Mouse (Mus musculus): Measurements from ENCODE around the gene C1qc.

The C1qc gene

GRCm38 (mm10) chr4:136892811-136893210, at the start of gene C1qc:
C1qc (minus strand) TSS chr4:136893065.
- DNase-seq = no peak

DNA sequence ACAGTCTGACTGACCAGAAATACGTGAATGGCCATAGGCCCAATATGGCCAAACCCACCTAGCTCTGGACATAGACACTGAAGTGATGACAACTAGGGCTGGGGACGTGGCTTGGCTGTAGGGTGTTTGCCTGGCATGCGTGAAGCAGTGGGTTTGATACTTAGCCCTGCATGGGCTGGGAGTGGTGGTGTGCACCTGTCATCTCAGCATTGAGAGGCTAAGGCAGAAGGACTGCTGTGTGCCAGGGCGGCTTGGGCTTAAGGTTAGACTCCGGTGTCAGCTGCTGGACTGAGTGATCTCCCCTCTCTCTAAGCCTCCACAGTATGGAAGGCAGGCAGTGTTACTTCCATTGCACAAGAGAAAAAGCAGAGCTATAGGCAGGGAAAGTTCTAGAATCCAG, 45.1 kb upstream of the C1qc start:
- DNase-seq = no peak

DNA sequence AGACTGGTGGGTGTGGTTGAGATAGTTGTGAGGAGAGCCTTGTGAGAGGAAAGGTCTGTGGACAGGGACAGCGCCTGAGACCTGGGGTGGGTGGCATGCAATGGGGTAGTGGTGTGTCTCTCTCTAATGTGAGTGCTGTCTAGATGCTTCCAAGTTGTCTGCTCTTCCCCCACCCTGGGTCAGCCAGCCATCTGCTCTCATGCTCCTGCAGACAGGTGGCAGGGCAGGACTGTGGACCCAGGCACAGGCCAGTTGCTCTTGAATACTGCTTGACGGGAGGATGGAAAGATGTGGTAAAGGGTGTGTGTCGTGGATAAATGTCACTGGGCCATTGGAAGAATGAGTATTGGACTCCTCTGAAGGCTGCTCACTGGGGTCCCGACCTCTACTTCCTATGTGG, 44.5 kb upstream of the C1qc start:
- peak; percentile 71 to 83 for DNase-seq

DNA sequence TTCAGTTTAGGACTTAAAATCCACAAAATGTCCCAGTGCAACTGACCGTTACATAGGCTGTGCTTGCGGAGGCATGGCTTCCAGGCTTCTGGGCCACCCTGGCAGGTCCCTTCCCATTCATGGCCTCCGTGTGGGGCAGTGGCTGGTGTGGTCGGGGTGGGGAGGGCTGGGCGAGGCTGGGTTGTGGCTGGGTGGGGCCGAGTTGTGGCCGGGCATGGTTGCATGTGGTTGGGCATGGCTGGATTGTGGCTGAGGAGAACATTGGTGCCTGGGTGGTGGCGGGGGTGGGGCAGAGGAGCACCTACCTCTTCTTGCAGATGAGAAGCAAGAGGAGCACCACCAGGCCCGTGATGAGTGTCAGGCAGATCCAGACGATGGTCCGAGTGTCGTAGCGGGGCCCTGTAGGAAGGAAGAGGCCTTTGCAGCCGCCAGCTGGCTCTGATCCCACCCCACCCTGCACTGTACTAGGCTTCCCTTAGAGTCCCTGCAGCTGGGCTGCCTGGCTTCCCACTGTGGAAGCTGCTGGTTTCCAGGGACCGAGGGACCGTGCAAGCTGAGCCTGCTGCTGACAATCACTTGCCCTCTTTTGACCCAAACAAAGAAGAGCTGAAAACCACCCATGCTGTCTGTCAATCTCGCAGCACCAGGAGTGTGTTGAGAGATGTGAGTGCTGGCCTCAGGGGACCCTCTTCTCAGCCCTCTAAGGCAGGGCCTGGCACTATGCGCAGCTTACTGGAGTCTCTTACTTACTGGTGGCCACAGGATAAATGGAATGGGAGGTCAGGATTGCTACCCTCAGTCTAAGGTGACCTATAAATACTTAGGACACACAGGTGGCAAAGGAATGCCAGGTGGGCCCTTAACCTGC, 42.1 kb upstream of the C1qc start:
- DNase-seq = no peak

GRCm38 (mm10) chr4:136930474-136930873, 37.6 kb upstream of the C1qc start:
- DNase-seq = no peak

GRCm38 (mm10) chr4:136928928-136929327, 36.1 kb upstream of the C1qc start:
- DNase-seq = peak in 1 of 2 experiments; percentile 60

DNA sequence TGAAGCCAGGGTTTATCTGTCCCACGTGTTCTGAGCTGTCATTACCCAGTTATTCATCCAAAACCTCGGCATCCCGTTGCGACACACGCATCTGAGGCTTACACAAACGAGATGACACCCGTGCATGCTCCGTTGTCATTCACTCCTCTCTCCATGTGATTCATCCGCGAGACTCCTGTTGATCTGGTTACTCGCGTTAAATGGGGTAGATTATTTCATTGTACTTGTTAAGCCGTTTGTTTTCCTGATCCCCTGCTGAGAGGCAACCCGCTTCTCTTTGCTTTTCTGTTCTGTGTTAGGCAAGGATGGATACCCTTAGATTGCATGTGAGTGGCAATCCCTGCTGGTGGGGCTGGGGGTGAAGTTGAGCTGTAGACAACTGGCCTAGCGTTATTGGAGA, 32.9 kb upstream of the C1qc start:
- DNase-seq = no peak

GRCm38 (mm10) chr4:136924529-136924928, 31.7 kb upstream of the C1qc start:
- no peak for DNase-seq

DNA sequence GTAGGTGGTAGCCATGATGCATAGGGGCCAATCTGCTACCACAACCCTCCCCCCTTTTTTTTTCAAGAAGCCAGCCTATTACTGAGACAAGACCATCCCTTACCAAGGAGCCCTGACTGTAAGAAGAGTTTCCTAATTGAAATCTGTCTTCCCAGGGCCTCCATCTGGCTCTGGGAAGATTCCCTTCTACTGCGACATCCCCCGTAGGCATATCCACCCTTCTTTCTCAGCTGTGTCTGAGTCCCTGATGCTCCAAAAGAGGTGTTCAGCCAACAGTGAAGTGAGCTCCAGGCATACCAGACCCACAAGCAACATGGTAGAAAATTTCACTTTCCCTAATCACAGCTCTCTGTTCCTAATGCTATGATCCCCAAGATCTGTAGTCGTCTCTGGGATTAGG, 26.7 kb upstream of the C1qc start:
- no peak for DNase-seq

DNA sequence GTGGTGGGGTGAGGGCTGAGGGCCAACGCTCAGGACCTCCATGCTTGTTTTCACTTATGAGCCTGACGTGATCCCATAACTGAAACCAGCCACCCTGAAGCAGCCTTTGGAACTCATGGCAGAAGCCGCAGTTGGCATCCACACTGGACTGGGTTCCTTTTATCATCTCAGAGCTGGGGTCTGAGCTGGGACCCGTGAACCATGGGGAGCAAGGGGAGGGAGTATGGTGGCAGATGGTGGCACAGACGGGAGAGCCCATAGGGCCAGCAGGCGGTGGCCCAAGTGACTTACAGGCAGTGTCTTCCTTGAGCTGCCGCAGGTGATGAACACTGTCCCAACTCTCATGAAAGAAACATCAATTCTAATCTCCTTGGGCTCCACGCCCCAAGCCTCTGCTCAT, 26.0 kb upstream of the C1qc start:
- peak in 1 of 2 experiments; percentile 25 for DNase-seq

- DNase-seq = no peak
Measured at GRCm38 (mm10) chr4:136917165-136917524, 24.3 kb upstream of the C1qc start.

DNA sequence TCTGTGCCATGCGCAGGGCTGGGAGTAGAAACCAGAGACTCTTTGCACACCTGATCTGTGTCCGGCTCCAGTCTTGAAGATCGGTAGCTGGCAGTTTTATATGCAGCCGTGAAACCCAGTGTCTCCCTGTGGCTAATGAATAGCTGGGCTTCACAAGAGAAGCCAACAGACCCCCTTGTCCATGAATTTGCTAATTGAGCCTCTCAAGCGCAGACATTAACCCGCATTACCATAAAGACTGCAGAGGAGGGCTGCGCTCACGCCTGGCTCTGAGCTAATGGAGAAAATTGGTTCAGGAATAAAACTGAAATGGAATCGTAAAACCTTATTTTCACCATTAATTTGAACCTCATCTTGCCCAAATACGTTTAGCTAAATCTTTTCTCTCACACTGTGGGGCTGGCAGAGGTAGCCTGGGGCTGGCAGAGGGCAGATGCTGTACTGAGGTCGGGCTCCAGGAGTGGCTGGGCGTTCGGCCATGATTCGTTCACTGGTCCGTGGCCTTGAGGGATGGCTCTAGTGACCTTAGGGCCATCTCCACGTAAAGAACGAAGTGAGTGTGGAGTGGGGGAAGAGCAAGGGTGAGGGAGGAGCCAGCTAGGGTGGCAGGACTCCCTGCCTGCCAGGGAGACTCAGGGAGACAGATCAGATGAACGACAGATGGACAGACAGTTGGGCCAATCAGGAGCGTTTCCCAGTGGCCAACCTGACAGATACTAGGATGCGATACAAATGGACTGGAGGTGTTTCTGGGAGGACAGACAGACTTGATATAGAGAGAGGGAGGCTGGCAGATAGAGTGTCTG, 23.7 kb upstream of the C1qc start:
- peak; percentile 67 to 76 for DNase-seq

DNA sequence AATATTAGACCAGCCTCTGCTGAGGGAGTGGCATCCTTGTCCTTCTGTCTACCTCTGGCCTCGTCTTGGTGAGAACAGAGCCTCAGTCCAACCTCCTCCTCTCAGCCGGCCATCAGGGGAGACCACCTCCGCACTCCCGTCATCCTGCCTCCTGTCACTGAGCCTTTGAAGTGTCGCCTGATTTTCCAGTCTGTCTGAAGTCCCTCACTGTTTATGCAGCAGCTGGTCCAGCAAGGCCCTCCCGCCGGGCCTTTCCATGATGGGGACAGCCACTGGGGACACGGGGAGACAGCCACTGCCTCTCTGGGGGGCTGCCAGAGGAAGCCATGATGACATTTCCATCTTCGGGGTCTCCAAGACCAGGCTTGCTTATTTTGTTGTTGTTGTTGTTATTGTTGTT, 20.0 kb upstream of the C1qc start:
- no peak for DNase-seq

GRCm38 (mm10) chr4:136911804-136912203, 18.9 kb upstream of the C1qc start:
- no peak for DNase-seq

DNA sequence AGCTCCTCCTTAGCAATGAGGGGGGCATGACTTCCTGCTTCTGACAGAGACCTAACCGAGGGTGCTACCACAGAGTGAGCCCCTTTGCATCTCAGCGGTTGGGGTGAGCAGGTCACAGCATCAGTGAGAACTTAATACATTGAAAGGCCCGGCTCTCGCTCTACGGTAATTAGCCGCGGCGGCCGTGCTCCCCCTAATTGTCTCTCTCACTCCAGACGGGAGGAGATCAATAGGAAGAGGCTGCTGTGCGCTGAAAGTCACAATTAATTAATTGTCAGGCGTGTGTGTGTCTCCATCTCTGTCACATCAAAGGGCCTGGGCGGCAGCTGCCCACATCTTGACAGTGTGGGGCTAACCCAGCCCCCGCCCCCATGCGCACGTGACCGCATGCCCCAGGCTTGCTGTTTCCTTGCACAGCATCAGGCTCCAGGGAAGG, 18.4 kb upstream of the C1qc start:
- DNase-seq = no peak

GRCm38 (mm10) chr4:136907809-136908208, 14.9 kb upstream of the C1qc start:
- DNase-seq = no peak

DNA sequence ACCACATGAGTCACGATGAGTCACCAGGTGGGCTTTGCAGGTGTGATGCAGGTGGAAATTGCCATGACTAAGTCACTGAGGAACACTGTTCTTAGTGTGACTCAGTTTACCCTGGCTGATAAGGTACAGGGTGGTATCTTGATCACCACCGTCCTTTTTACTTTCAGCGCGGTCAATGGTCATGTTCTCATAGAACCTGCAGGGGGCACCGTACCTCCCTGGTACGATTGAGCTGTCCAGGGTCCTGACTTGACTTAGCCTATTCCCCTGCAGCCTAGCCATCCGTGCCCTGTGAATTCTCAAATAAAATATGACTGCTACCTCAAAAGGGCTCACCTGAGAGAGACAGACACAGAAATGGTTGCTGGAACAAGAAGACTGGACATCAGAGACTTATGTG, 14.2 kb upstream of the C1qc start:
- DNase-seq = peak in 1 of 2 experiments; percentile 46

DNA sequence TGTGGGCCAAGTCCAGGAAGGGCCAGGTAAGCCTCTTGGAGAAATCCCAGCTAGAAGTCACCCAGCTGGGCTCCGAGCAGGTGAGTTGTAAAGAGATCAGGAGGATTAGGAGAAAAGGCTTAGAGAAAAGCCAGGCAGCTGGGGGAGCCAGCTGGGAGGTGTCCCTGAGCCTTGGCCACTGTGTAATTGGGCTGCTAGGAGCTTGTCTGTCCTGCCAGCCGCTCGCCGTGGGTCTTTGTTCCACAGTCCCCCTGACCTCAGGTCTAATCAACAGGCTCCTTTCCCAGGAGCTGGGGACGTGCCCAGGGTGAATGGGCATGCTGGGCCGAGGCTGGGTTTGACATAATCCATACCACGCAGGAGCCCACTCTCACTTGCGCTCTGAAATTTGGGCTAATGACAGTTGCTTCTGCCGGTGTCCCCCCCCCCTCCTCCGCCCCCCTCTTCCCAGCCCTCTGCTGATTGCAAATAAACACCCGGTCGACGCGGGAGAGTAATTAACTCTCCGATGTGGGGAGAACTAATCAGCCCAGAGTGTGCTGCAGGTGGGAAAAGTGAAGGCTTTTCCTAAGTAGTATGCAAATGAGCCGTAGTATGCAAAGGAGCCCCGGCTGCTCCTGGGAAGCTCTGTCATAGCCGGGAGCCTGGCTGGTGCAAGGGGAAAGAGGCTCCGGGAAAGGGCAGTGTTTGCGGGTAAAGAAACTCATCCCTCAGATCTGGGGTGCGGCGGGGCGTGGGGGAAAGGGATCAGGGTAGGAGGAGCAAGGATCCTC, 12.1 kb upstream of the C1qc start:
- no peak for DNase-seq

DNA sequence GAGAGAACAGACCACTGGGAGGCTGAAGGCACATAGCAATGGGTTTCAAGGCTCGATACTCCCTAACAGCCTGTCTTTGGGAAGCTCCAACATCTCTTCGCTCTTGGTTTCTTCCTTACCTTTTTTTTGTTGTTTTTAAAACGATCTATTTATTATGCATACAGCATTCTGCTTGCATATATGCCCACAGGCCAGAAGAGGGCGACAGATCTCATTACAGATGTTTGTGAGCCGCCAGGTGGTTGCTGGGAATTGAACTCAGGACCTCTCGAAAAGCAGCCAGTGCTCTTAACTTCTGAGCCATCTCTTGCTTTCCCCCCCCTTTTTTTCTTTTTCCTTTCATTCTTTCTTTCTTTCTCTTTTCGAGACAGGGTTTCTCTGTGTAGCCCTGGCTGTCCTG, 6.3 kb upstream of the C1qc start:
- DNase-seq = no peak

GRCm38 (mm10) chr4:136898637-136899036, 5.8 kb upstream of the C1qc start, which contains the start of gene C1qa:
C1qa (minus strand) TSS chr4:136898803.
- no peak for DNase-seq

DNA sequence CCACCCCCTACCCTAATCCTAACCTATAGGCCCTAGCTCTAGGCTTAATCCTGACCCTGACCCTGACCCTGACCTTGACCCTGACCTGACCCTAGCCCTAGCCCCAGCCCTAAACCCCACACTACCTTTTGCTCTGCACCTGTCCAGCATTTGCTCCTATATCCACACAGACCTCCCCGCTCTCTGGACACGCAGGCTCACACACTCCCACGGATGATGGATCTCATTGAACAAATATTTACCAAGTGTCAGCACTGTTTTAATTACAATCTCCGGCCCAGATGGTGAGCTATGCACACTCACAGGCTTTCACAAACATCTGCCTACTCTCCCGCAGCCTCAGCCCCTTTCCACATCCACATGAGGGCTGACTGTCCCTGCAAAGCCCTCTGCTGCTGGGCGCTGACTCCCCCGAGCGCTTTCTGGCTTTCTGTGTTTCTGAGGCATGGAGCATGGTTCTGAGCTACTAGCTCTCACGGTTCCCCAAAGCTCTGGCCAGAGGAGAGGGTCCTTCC, 5.3 kb upstream of the C1qc start:
- DNase-seq = no peak

GRCm38 (mm10) chr4:136896461-136896860, 3.6 kb upstream of the C1qc start:
- DNase-seq = no peak

DNA sequence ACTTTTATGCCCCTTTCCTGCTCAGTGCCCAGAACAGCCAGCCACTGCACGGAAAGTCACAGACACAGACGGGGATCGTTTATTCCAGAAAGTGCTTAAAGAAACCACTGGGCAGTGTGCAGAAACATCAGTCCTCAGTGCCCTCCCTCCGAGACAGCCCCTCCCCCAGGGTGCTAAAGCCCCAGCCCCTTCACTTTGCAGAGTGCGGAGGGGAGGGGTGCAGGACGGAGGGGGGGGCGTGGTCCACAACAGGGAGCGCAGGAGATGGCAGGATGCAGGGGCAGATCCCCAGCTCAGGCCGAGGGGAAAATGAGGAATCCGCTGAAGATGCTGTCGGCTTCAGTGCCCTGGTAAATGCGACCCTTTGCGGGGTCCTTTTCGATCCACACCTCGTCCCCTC, 3.0 kb upstream of the C1qc start:
- no peak for DNase-seq

Measured in cerebellum, postnatal 25 days (tissue).